Mouse (Mus musculus) heart, embryonic 12.5 days (tissue): ENCODE measurements around the gene Ralgapa2. TPM values are rescaled to one million over a fixed set of nuclear protein-coding genes. Genes with fewer than 3 reads are reported as not detected.
"Not testable (repeated sequence)": the region's sequence is repeated elsewhere in the genome, so short reads cannot be mapped to it uniquely, and the experiment has no call there.

Experiments
- ATAC-seq: fragments of 200-750 bp; cut with Nextera tagmentation; 2 replicates; pipeline ENCODE4 v1.8.0; 2017; ENCODE audit warnings: moderate TSS enrichment, moderate library complexity; ENCODE audit not compliant: insufficient number of reproducible peaks, low FRiP score
- H3K27ac ChIP-seq: fragments of 300-500 bp; sonication (generic); 2 replicates; pipeline ENCODE4 v1.5.1; 2016; ENCODE audit warnings: mild to moderate bottlenecking, moderate library complexity; ENCODE audit not compliant: poor library complexity, severe bottlenecking
- H3K27me3 ChIP-seq: fragments of 300-500 bp; sonication (generic); replicated peaks from 2 replicates; pipeline ENCODE4 v1.6.1; 2016; ENCODE audit warnings: mild to moderate bottlenecking, moderate library complexity
- H3K36me3 ChIP-seq: fragments of 300-500 bp; sonication (generic); 2 replicates; pipeline ENCODE4 v1.6.1; 2016; ENCODE audit warnings: mild to moderate bottlenecking, moderate library complexity
- H3K4me1 ChIP-seq: fragments of 300-500 bp; sonication (generic); replicated peaks from 2 replicates; pipeline ENCODE4 v1.6.1; 2016; ENCODE audit warnings: mild to moderate bottlenecking
- H3K4me2 ChIP-seq: fragments of 300-500 bp; sonication (generic); 2 replicates; pipeline ENCODE4 v1.6.1; 2016; ENCODE audit warnings: mild to moderate bottlenecking, moderate library complexity
- H3K4me3 ChIP-seq: fragments of 300-500 bp; sonication (generic); 2 replicates; pipeline ENCODE4 v1.5.1; 2016; ENCODE audit warnings: mild to moderate bottlenecking
- H3K9ac ChIP-seq: fragments of 300-500 bp; sonication (generic); 2 replicates; pipeline ENCODE4 v1.6.1; 2016; ENCODE audit warnings: mild to moderate bottlenecking, moderate library complexity
- H3K9me3 ChIP-seq: fragments of 300-500 bp; sonication (generic); replicated peaks from 2 replicates; pipeline ENCODE4 v1.6.1; 2016; ENCODE audit warnings: mild to moderate bottlenecking, moderate library complexity
- WGBS: fragments of 180-500 bp; shearing (Covaris S2); methylation state at CpG from one replicate; pipeline ENCODE4 v1.1.7; 2016; 5-methylcytosine and 5-hydroxymethylcytosine counted together
- polyA plus RNA-seq: library from polyadenylated mRNA; unstranded; fragments of >200 nt; fragmentation: Nextera tagmentation; extraction: Ambion mirVana; gene quantifications from 2 replicates; pipeline ENCODE4 v1.2.1, GENCODE M21; 2016

Gene Ralgapa2
- polyA plus RNA-seq, 1 experiment from 2014 or later, result 11.3 TPM

GRCm38 (mm10) chr2:146470947-146471346, 41.2 kb downstream of the Ralgapa2 start:
- H3K9me3 ChIP-seq, result no peaks in the 10 kb centered on the region
- no peaks in the 10 kb centered on the region for H3K27me3 ChIP-seq
- H3K36me3 ChIP-seq, result no peaks in the 10 kb centered on the region
- H3K4me2 ChIP-seq, result no peak overlapping the region
- no peak overlapping the region for H3K27ac ChIP-seq
- 36% methylated on average over 5 of the region's 5 CpGs for WGBS
- no peak overlapping the region for H3K4me3 ChIP-seq
- no peak for ATAC-seq
- H3K4me1 ChIP-seq, result peaks cover 13% of the 10 kb centered on the region
- H3K9ac ChIP-seq, result no peak overlapping the region

- Histone ChIP-seq H3K4me3 (no peak overlapping the region), H3K4me1 (peaks cover 13% of the 10 kb centered on the region), H3K9ac (no peak overlapping the region), H3K36me3 (no peaks in the 10 kb centered on the region), H3K27me3 (no peaks in the 10 kb centered on the region), H3K27ac (no peak overlapping the region), H3K9me3 (no peaks in the 10 kb centered on the region), H3K4me2 (no peak overlapping the region)
- WGBS, result 49% methylated on average over 12 of the region's 12 CpGs
- no peak for ATAC-seq
These were observed 42.3 kb downstream of the Ralgapa2 start for GRCm38 (mm10) chr2:146469707-146470420.

GRCm38 (mm10) chr2:146468898-146469297, 43.2 kb downstream of the Ralgapa2 start:
- 79% methylated on average over 2 of the region's 2 CpGs for WGBS
- Histone ChIP-seq H3K27ac (no peak overlapping the region), H3K4me2 (no peak overlapping the region), H3K36me3 (no peaks in the 10 kb centered on the region), H3K27me3 (no peaks in the 10 kb centered on the region), H3K4me3 (no peak overlapping the region), H3K9me3 (no peaks in the 10 kb centered on the region), H3K9ac (no peak overlapping the region), H3K4me1 (peaks cover 13% of the 10 kb centered on the region)
- no peak for ATAC-seq

GRCm38 (mm10) chr2:146468016-146468415, 44.1 kb downstream of the Ralgapa2 start:
- H3K4me3 ChIP-seq, result no peak overlapping the region
- H3K27ac ChIP-seq, result no peak overlapping the region
- no peaks in the 10 kb centered on the region for H3K27me3 ChIP-seq
- no peak overlapping the region for H3K4me2 ChIP-seq
- H3K36me3 ChIP-seq, result no peaks in the 10 kb centered on the region
- H3K9me3 ChIP-seq, result no peaks in the 10 kb centered on the region
- WGBS, result 88% methylated on average over 4 of the region's 4 CpGs
- H3K9ac ChIP-seq, result no peak overlapping the region
- H3K4me1 ChIP-seq, result peaks cover 13% of the 10 kb centered on the region
- ATAC-seq, result no peak

GRCm38 (mm10) chr2:146466811-146467210, 45.3 kb downstream of the Ralgapa2 start:
- H3K9me3 ChIP-seq, H3K27ac ChIP-seq, ATAC-seq, H3K9ac ChIP-seq, H3K4me3 ChIP-seq, H3K36me3 ChIP-seq, H3K27me3 ChIP-seq, H3K4me2 ChIP-seq: not testable (repeated sequence)
- WGBS, result 86% methylated on average over 3 of the region's 3 CpGs
- peaks cover 13% of the 10 kb centered on the region for H3K4me1 ChIP-seq

- no peaks in the 10 kb centered on the region for H3K36me3 ChIP-seq
- H3K4me2 ChIP-seq, result no peak overlapping the region
- WGBS, result 67% methylated on average over 2 of the region's 2 CpGs
- no peak overlapping the region for H3K4me3 ChIP-seq
- no peaks in the 10 kb centered on the region for H3K27me3 ChIP-seq
- no peaks in the 10 kb centered on the region for H3K9me3 ChIP-seq
- H3K4me1 ChIP-seq, result 0 out of 2 replicates have a peak, but pooled peaks cover 3% of the 10 kb centered on the region
- no peak for ATAC-seq
- H3K9ac ChIP-seq, result no peak overlapping the region
- no peak overlapping the region for H3K27ac ChIP-seq
These were observed 54.6 kb downstream of the Ralgapa2 start for GRCm38 (mm10) chr2:146457494-146457893.

- WGBS, result 73% methylated on average over 7 of the region's 7 CpGs
- no peaks in the 10 kb centered on the region for H3K27me3 ChIP-seq
- no peak overlapping the region for H3K4me2 ChIP-seq
- no peak overlapping the region for H3K9ac ChIP-seq
- 0 out of 2 replicates have a peak, but pooled peaks cover 3% of the 10 kb centered on the region for H3K4me1 ChIP-seq
- no peak overlapping the region for H3K27ac ChIP-seq
- H3K4me3 ChIP-seq, result no peak overlapping the region
- ATAC-seq, result no peak
- no peaks in the 10 kb centered on the region for H3K9me3 ChIP-seq
- peaks cover under 1% of the 10 kb centered on the region; the same call in 1 of the 2 replicates for H3K36me3 ChIP-seq
These were observed 55.5 kb downstream of the Ralgapa2 start for GRCm38 (mm10) chr2:146456612-146457011.

GRCm38 (mm10) chr2:146456062-146456461, 56.1 kb downstream of the Ralgapa2 start:
- peaks cover 6% of the 10 kb centered on the region for H3K36me3 ChIP-seq
- no peak overlapping the region for H3K9ac ChIP-seq
- H3K4me2 ChIP-seq, result no peak overlapping the region
- ATAC-seq, result no peak
- WGBS, result 85% methylated on average over 4 of the region's 4 CpGs
- H3K27me3 ChIP-seq, result no peaks in the 10 kb centered on the region
- no peak overlapping the region for H3K27ac ChIP-seq
- H3K4me1 ChIP-seq, result 0 out of 2 replicates have a peak, but pooled peaks cover 3% of the 10 kb centered on the region
- H3K4me3 ChIP-seq, result no peak overlapping the region
- no peaks in the 10 kb centered on the region for H3K9me3 ChIP-seq

GRCm38 (mm10) chr2:146444009-146444408, 68.1 kb downstream of the Ralgapa2 start:
- no peak overlapping the region for H3K4me2 ChIP-seq
- no peaks in the 10 kb centered on the region for H3K27me3 ChIP-seq
- H3K4me3 ChIP-seq, result no peak overlapping the region
- H3K9me3 ChIP-seq, result no peaks in the 10 kb centered on the region
- H3K4me1 ChIP-seq, result peaks cover 3% of the 10 kb centered on the region; the same call in 1 of the 2 replicates
- WGBS, result 69% methylated on average over 3 of the region's 3 CpGs
- H3K36me3 ChIP-seq, result peaks cover 15% of the 10 kb centered on the region
- no peak overlapping the region for H3K9ac ChIP-seq
- ATAC-seq, result no peak
- H3K27ac ChIP-seq, result no peak overlapping the region

- Histone ChIP-seq H3K9me3 (no peaks in the 10 kb centered on the region), H3K27ac (no peak overlapping the region), H3K27me3 (no peaks in the 10 kb centered on the region), H3K4me3 (no peak overlapping the region), H3K4me1 (peaks cover 3% of the 10 kb centered on the region; the same call in 1 of the 2 replicates), H3K36me3 (peaks cover 15% of the 10 kb centered on the region), H3K4me2 (no peak overlapping the region), H3K9ac (no peak overlapping the region)
- no peak for ATAC-seq
- WGBS, result 90% methylated on average over 9 of the region's 9 CpGs
These were observed 68.8 kb downstream of the Ralgapa2 start for GRCm38 (mm10) chr2:146443291-146443875.

GRCm38 (mm10) chr2:146441711-146442110, 70.4 kb downstream of the Ralgapa2 start:
- Histone ChIP-seq H3K4me1 (peaks cover 3% of the 10 kb centered on the region; the same call in 1 of the 2 replicates), H3K9me3 (no peaks in the 10 kb centered on the region), H3K36me3 (peaks cover 14% of the 10 kb centered on the region), H3K27me3 (no peaks in the 10 kb centered on the region), H3K4me2 (no peak overlapping the region), H3K9ac (no peak overlapping the region), H3K4me3 (no peak overlapping the region), H3K27ac (no peak overlapping the region)
- no peak for ATAC-seq
- WGBS, result 78% methylated on average over 4 of the region's 4 CpGs
